Mouse (Mus musculus): ENCODE data around the gene Klhl22.
"Not testable (repeated sequence)": the region's sequence is repeated elsewhere in the genome, so short reads cannot be mapped to it uniquely, and the experiment has no call there.

Klhl22 gene

DNA sequence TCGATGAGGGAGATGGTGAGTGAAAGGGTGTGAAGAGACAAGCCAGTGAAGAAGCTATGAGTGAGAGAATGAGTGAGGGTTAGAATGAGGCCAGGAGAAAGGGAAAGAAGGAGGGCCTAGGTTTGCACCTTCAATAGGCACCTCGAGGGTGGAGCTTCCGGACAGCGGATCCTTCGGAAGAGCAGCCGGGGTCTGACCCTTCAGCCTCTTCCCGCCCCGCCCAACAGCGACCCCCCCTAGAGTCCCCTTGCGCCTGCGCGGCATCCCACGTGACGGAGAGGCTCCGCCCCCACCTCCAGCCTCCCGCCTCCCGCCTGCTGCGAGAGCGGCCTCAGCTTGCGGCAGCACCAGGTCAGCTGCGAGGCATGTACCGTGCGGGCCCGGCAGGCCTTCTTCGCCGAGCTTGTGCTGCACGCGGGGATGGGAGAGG is at the start of gene Klhl22:
Gene Klhl22 (plus strand): TSS at position 275 of the 430 bp plus-strand sequence.
- peak; percentile 94 for DNase-seq (ENCODE audit: low spot score)

DNA sequence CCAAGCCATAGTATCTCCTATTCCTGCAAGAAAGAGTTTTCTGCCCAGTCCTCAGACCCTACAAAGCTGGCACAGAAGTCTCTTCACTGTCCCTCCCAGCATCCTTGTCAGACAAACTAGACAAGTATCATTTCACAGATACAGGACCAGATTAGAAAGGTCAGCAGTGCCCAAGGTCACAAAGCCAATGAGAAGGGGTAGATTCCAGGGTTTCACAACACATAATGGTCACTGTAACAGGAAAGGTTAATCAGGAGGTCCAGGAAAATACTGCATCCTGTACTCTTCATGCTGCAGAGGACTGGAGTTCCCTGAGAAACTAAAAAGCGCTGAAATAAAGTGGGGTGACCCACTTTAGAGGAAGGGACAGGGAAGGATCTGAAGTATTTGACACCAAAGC is 41.6 kb upstream of the Klhl22 start:
- DNase-seq (ENCODE audit: low spot score): no peak

DNA sequence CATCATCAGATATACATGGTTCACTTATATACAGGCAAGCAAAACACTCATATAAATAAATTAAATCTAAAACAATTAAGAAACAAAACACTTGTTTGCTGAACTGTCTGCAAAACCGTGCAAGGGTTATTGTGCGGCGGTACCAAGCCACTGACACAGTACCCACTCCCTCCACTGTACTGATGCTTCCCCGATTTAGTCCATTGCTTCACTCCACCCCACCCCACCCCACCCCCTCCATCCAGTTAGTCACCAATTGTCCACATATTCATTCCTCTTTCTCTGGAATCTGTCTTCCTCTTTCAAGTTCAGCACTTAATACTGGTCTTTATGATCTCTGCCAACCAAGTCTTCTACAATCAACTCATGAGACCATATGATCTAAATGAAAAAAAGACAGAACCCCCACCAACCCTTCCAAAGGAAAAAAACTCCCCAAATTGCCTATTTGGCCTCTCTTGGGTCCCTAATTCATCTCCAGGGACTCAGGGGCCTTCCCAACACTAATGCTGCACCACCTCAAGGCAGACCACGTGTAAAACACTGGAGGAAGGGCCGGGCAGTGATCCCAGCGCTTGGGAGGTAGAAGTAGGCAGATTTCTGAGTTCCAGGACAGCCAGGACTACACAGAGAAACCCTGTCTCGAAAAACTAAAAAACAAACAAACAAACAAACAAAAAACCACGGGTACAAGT is 38.2 kb upstream of the Klhl22 start:
- no peak for DNase-seq (ENCODE audit: low spot score)

- DNase-seq (ENCODE audit: low spot score): no peak
Measured at GRCm38 (mm10) chr16:17721822-17722460, 37.5 kb upstream of the Klhl22 start.

DNA sequence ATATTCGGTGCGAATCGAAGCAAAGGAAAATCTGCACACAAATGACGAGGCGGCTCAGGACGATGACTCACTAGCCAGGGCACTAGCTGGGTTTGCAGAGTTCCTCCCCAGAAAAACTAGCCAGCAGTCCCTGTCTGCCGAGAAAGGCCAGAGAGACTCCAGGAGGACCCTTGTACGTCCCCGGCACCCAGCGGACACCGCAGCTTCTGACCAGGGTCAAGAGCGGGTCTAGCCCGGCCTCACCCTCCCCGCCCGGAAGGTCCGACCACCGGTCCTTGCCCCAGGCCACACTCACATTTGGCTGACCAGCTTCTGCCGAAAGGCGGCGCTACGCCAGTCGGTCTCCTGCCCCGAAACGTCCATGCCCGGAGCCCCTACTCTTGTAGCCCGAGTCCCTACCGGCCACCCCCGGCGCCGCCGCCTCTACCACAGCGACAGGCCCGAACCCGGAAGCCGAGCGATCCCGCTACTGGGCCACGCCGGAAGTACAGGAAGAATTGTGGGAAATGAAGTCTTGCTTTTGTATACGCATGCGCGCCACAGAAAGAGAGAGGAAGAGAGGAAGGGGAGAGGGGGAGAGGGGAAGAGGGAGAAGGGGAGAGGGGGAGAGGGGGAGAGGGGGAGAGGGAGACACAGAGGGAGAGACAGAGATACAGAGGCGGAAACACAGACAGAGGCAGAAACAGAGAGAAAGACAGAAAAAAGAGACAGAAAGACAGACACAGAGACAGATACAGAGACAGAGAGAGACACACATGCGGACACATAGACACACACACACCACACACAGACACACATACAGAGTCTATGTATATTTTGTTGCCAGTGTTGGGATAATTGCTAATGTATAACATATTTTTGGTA is 36.7 kb upstream of the Klhl22 start:
- DNase-seq (ENCODE audit: low spot score): peak; percentile 93

DNA sequence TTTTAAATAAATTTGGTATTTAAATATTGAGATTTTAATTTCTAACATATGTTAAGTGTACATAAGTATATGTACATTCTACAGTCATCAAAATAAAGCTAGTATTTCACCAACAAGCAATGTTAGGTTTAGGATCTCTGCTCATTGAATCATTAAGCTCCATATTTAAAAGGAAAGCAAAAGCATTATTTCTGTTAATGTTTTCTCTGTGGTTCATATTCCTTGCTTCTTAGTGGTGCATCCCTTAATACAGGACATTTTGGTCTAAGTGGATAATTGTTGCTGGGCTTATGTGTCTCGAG is 36.1 kb upstream of the Klhl22 start:
- DNase-seq (ENCODE audit: low spot score): no peak

GRCm38 (mm10) chr16:17724448-17724847 is 35.0 kb upstream of the Klhl22 start:
- no peak for DNase-seq (ENCODE audit: low spot score)

DNA sequence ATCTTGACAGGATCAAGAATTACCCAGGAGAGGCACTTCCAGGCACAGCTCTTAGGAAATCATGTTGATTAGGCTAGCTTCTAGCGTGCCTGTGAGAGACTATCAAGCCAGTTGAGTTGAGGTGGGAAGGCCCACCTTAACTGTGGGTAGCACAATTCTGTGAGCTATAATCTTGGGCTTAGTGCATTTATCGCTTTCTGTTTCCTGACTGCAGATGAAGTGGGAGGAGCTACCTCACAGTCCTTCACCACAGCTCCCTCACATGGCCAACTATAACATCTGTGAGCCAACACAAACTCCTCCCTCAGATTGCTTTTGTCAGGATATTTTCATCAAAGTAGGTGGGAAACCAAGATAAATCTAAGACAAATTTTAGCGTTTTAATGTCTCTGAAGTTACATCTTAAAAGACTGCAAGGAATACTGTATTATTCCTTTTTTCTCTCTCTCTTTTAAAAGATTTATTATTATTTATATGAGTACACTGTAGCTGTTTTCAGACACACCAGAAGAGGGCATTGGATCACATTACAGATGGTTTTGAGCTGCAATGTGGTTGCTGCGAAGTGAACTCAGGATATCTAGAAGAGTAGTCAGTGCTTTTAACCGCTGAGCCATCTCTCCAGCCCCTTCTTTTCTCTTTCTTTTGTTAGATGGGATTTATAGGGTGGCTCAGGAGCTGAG is 32.1 kb upstream of the Klhl22 start:
- DNase-seq (ENCODE audit: low spot score): peak; percentile 73

DNA sequence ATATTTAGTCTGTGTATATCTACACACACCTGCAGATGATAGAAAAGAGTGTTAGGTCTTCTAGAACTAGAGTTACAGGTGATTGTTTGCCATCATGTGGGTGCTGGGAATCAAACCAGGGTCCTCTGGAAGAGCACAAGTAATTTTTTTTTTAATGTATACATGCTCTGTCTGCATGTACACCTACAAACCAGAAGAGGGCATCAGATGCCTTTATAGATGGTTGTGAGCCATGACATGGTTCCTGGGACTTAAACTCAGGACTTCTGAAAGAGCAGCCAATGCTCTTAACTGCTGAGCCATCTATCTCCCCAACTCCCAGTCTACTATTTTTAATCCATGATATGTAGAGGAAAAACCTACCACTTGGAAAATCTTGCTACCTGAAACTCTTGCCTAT is 29.4 kb upstream of the Klhl22 start:
- DNase-seq (ENCODE audit: low spot score): peak; percentile 11

GRCm38 (mm10) chr16:17732021-17732420 is 27.4 kb upstream of the Klhl22 start:
- no peak for DNase-seq (ENCODE audit: low spot score)

- DNase-seq (ENCODE audit: low spot score): no peak
Measured at GRCm38 (mm10) chr16:17732431-17732830, 27.0 kb upstream of the Klhl22 start.

GRCm38 (mm10) chr16:17732841-17733340 is 26.5 kb upstream of the Klhl22 start, which contains the start of gene Med15:
Med15 (minus strand) TSS chr16:17732891.
- DNase-seq (ENCODE audit: low spot score): no peak

GRCm38 (mm10) chr16:17733646-17734045 is 25.8 kb upstream of the Klhl22 start:
- DNase-seq (ENCODE audit: low spot score): no peak

GRCm38 (mm10) chr16:17734872-17735271 is 24.5 kb upstream of the Klhl22 start:
- DNase-seq (ENCODE audit: low spot score): not testable (repeated sequence)

DNA sequence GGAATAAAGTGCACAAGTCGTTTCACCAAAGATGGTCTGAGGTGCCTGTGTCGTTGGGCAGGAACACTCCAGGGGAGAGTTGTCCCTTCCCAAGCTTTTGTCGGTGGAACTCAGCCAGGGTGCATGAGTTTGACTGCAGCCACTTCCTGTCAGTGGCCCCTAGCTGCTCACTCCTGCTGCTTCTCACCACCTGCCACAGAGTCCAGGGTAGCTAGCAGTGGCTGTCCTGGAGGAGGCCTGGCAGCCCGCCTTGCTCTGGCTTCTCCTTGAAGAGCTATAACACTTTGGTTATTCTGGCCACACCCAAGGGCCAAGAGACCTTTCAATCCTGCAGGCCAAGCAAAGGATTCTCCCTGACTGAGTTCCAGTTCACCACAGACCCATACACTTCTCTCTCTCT is 23.3 kb upstream of the Klhl22 start:
- no peak for DNase-seq (ENCODE audit: low spot score)

- DNase-seq (ENCODE audit: low spot score): no peak
Measured at GRCm38 (mm10) chr16:17740080-17740479, 19.3 kb upstream of the Klhl22 start.

- no peak for DNase-seq (ENCODE audit: low spot score)
Measured at GRCm38 (mm10) chr16:17742810-17743209, 16.6 kb upstream of the Klhl22 start.

DNA sequence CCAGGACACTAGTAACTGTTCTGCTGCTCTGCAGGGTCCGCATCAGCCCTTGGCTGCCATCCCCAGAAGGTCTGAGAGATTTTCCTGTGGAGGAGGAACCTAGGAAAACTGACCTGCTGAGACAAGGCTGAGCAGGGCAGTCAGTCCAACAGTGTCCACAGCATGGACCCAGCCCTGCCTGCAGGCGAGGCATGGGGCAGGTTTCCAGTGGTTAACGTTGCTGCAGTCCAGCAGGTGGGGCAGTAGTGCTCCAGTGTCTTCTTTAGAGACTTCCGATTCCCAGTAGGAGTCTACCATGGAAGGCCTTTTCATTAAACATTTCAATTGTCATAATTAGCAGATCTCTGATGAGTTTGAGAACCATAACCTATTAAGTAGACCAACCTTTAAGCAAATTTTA is 16.1 kb upstream of the Klhl22 start:
- DNase-seq (ENCODE audit: low spot score): peak; percentile 20

- peak; percentile 78 for DNase-seq (ENCODE audit: low spot score)
Measured at GRCm38 (mm10) chr16:17744536-17744935, 14.9 kb upstream of the Klhl22 start.

DNA sequence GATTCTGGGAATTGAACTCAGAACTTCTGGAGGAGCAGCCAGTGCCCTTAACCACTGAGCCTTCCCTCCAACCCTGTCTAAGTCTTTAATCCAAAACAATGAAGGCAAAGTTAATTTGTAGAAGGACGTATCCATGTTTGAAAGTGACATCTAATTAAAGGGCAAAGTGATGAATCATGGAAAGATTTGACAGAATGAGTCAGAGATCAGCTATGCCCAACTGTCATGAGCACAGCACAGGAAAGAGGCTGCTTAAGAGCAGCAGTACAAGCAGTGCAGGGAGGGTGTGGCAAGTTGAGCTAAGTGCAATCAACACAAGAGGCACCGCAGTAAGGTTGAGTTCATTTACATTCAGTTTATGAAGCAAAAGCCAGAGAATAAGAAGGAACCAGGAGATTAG is 14.4 kb upstream of the Klhl22 start:
- DNase-seq (ENCODE audit: low spot score): no peak

DNA sequence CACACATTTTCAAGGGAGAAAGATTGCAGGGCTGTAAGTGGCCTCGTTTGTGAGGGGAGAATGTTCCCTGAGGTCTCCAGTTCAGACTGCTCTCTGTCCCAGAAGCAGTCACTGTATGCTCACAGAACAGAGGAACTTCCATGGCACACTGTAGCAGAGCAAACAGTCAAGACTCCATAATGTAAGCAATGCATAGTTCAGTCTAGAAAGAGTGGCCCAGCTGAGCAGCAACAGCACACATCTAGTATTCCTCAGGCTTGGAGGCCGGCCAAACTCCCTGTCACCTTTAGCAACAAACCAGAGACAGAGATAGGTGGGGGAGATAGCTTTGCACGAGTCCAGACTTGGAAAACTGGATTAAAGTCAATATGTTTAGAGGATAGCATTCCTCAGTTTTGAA is 6.4 kb upstream of the Klhl22 start:
- DNase-seq (ENCODE audit: low spot score): no peak

GRCm38 (mm10) chr16:17753686-17754085 is 5.7 kb upstream of the Klhl22 start:
- no peak for DNase-seq (ENCODE audit: low spot score)
